ENCODE assay signal across 9 mouse cellular contexts in the genomic region with DNA sequence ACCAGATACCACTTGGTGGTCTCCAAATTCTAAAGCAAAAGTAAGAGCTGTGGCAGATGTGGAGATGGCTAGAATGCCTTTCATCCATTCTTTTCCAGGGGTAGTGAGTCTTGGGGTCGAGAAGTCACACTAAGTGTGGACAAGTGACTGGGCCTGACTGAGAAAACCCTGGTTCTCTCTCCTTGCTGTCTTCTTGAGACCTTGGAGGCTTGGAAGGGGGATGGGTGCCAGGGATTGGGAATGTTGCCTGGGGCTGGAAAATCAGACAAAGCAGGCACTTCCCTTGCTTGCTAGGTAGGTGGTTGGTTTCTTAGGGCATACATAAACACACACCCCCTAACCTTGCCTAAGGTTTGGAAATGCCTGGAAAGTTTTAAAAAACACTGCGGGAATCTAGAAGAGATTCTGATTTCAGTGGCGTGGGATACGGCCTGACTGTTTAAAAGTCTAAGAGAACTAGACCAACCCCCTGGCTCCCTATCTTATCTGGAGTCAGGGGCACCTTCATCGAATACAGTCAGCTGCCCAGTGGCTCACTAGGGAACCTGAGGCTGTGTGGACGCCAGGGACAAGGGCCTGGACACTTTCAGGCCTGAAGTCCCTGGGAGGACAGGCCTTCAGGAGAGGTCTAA. TPM values are rescaled to one million over a fixed set of nuclear protein-coding genes. Genes with fewer than 3 reads are reported as not detected.
DNase-seq lines count a peak whose midpoint lies in the region; ATAC-seq and TF ChIP-seq lines count a peak whose summit lies in the region.
"Had no signal": no experiment of that assay in that cellular context is flagged by ENCODE, and none has a peak within 500 bp of the region (broad histone marks: within the 10 kb centered on the region; RNA-seq: fewer than 3 reads in every experiment).

No protein-coding gene starts in this region.

- peaks cover 38% of the 10 kb centered on the region for H3K4me1 ChIP-seq in liver, adult 2 months (ENCODE audit: control insufficient read depth, insufficient read depth, low read length)
- 0 out of 2 replicates have a peak, but pooled peaks cover 2% of the 10 kb centered on the region for H3K4me1 ChIP-seq in embryonic fibroblast, embryonic 13.5 days (ENCODE audit: control insufficient read depth, insufficient read depth, low read length)
- no peaks in the 10 kb centered on the region; the same call in 1 of the 2 replicates for H3K4me1 ChIP-seq in midbrain, postnatal 0 days (ENCODE audit: insufficient read depth, low read length)

- H3K4me2 ChIP-seq in midbrain, postnatal 0 days (ENCODE audit: low read depth, low read length, poor library complexity, severe bottlenecking), result peak overlapping the region; percentile 43

- H3K36me3 ChIP-seq in liver, adult 2 months (ENCODE audit: control insufficient read depth, insufficient read depth, low read length), result no peaks in the 10 kb centered on the region; the same call in 1 of the 2 replicates
- H3K36me3 ChIP-seq in midbrain, postnatal 0 days (ENCODE audit: insufficient read depth, low read length), result 0 out of 2 replicates have a peak, but pooled peaks cover 4% of the 10 kb centered on the region

- 13% methylated on average over 6 of the region's 6 CpGs for WGBS in liver, adult 2 months
- WGBS in midbrain, postnatal 0 days, result 43% methylated on average over 6 of the region's 6 CpGs

- DNase-seq in liver, adult 2 months (ENCODE audit: extremely low read depth, low read depth, low spot score), result no peak
- no peak for DNase-seq in liver
- peak; percentile 49 for DNase-seq in kidney, adult 9 months
- no peak for DNase-seq in midbrain, postnatal 0 days (ENCODE audit: low spot score)
- no peak for DNase-seq in spleen, adult 18-20 months
- DNase-seq in Muller cell, postnatal 12 days (ENCODE audit: inconsistent ontology term), result no peak
- no peak for DNase-seq in adrenal gland, postnatal 4 days (ENCODE audit: low spot score in 2 of 2)

- no peaks in the 10 kb centered on the region for H3K9me3 ChIP-seq in midbrain, postnatal 0 days (ENCODE audit: low read length)

- no peak for TF ChIP-seq CTCF in liver, adult 2 months (IDR thresholded peaks at IDR 0.05; ENCODE audit: low read depth, low read length)
- TF ChIP-seq CTCF in embryonic fibroblast, embryonic 13.5 days (IDR thresholded peaks at IDR 0.05; ENCODE audit: borderline replicate concordance, insufficient read depth, low read length), result no peak
- TF ChIP-seq CTCF in midbrain, postnatal 0 days (IDR thresholded peaks at IDR 0.05), result no peak

- H3K79me2 ChIP-seq in liver, adult 2 months (ENCODE audit: control insufficient read depth, insufficient read depth, low read length), result peaks cover 6% of the 10 kb centered on the region; the same call in 1 of the 2 replicates

- H3K4me3 ChIP-seq in liver, adult 2 months (ENCODE audit: insufficient read depth, low read depth, low read length), result peak overlapping the region; percentile 24; the same call in 1 of the 2 replicates
- peak overlapping the region; percentile 6; the same call in 1 of the 2 replicates for H3K4me3 ChIP-seq in embryonic fibroblast, embryonic 13.5 days (ENCODE audit: insufficient read depth, low read length)
- H3K4me3 ChIP-seq in midbrain, postnatal 0 days (ENCODE audit: low read depth, low read length), result peak overlapping the region; percentile 30

- peak overlapping the region; percentile 96 for H3K27ac ChIP-seq in liver, adult 2 months (replicated peaks; ENCODE audit: insufficient read depth, low read depth, low read length)
- peak overlapping the region; percentile 71 for H3K27ac ChIP-seq in embryonic fibroblast, embryonic 13.5 days (ENCODE audit: insufficient read depth, low read length)
- H3K27ac ChIP-seq in midbrain, postnatal 0 days (ENCODE audit: low read depth, low read length), result peak overlapping the region; percentile 43; the same call in 1 of the 2 replicates

- H3K9ac ChIP-seq in liver, adult 2 months (ENCODE audit: low read depth, low read length), result peak overlapping the region; percentile 76
- H3K9ac ChIP-seq in midbrain, postnatal 0 days (replicated peaks; ENCODE audit: low read length, poor library complexity, severe bottlenecking), result 0 out of 2 replicates have a peak overlapping the region, but pooled peaks have one; percentile 36

- no peak for ATAC-seq in midbrain, postnatal 0 days (ENCODE audit: low FRiP score)

- H3K27me3 ChIP-seq in liver, adult 2 months (ENCODE audit: control insufficient read depth, insufficient read depth, low read length), result no peaks in the 10 kb centered on the region
- no peaks in the 10 kb centered on the region for H3K27me3 ChIP-seq in midbrain, postnatal 0 days (ENCODE audit: insufficient read depth, low read length)

- no peak for TF ChIP-seq POLR2A in liver, adult 2 months (IDR thresholded peaks at IDR 0.05; ENCODE audit: extremely low read depth, insufficient read depth, low read length)
- no peak for TF ChIP-seq POLR2A in embryonic fibroblast, embryonic 13.5 days (IDR thresholded peaks at IDR 0.05; ENCODE audit: low read depth, low read length)

RNA-seq across cellular contexts. Expression of a gene that starts 3.8 kb away (rescaled TPM):
- total RNA-seq in liver, adult 2 months (2014; rRNA removed), result 69.3 and 82.2 TPM in 2 replicates
- polyA plus RNA-seq in liver, adult 2 months (2012; rRNA removed), result 362 and 423 TPM in 2 replicates
- polyA plus RNA-seq in embryonic fibroblast, embryonic 13.5 days (2011; ENCODE audit: insufficient read length, low read depth, missing spikeins), result 78.6 and 103 TPM in 2 replicates
- 34.1 and 45.4 TPM in 2 replicates for total RNA-seq in midbrain, postnatal 0 days (2014; rRNA removed)
- 44.8 and 55.4 TPM in 2 replicates for polyA plus RNA-seq in midbrain, postnatal 0 days (2015; fragmentation: Nextera tagmentation; extraction: Ambion mirVana)
- total RNA-seq in adrenal gland, postnatal 4 days (2021), result 10 to 100 TPM; 70.9 to 74.0 TPM

RNA-seq across cellular contexts. Expression of a gene that starts 4.7 kb away (rescaled TPM):
- total RNA-seq in liver, adult 2 months (2014; rRNA removed), result 52.4 and 57.9 TPM in 2 replicates
- polyA plus RNA-seq in liver, adult 2 months (2012; rRNA removed), result 204 and 217 TPM in 2 replicates
- 25.1 and 25.5 TPM in 2 replicates for polyA plus RNA-seq in embryonic fibroblast, embryonic 13.5 days (2011; ENCODE audit: insufficient read length, low read depth, missing spikeins)
- total RNA-seq in midbrain, postnatal 0 days (2014; rRNA removed), result 53.7 and 68.1 TPM in 2 replicates
- polyA plus RNA-seq in midbrain, postnatal 0 days (2015; fragmentation: Nextera tagmentation; extraction: Ambion mirVana), result 54.0 and 60.0 TPM in 2 replicates
- 10 to 100 TPM; 49.6 to 52.6 TPM for total RNA-seq in adrenal gland, postnatal 4 days (2021)

RNA-seq across cellular contexts. Expression of a gene that starts 14.3 kb away (rescaled TPM):
- total RNA-seq in liver, adult 2 months (2014; rRNA removed), result 11.9 and 13.1 TPM in 2 replicates
- polyA plus RNA-seq in liver, adult 2 months (2012; rRNA removed), result 33.3 and 39.4 TPM in 2 replicates
- polyA plus RNA-seq in embryonic fibroblast, embryonic 13.5 days (2011; ENCODE audit: insufficient read length, low read depth, missing spikeins), result 12.6 and 13.4 TPM in 2 replicates
- total RNA-seq in midbrain, postnatal 0 days (2014; rRNA removed), result 191 and 237 TPM in 2 replicates
- 318 and 329 TPM in 2 replicates for polyA plus RNA-seq in midbrain, postnatal 0 days (2015; fragmentation: Nextera tagmentation; extraction: Ambion mirVana)
- 10 to 100 TPM; 36.2 to 40.5 TPM for total RNA-seq in adrenal gland, postnatal 4 days (2021)

RNA-seq across cellular contexts. Expression of a gene that starts 28.8 kb away (rescaled TPM):
- not detected in 2 replicates for total RNA-seq in liver, adult 2 months (2014; rRNA removed)
- polyA plus RNA-seq in liver, adult 2 months (2012; rRNA removed), result not detected in 2 replicates
- not detected in 2 replicates for polyA plus RNA-seq in embryonic fibroblast, embryonic 13.5 days (2011; ENCODE audit: insufficient read length, low read depth, missing spikeins)
- 0.27 and 0.33 TPM in 2 replicates for total RNA-seq in midbrain, postnatal 0 days (2014; rRNA removed)
- polyA plus RNA-seq in midbrain, postnatal 0 days (2015; fragmentation: Nextera tagmentation; extraction: Ambion mirVana), result 0.42 and 0.48 TPM in 2 replicates
- not detected for total RNA-seq in adrenal gland, postnatal 4 days (2021)
- total RNA-seq: adrenal gland, adult 18-20 months had no signal

RNA-seq across cellular contexts. Expression of a gene that starts 36.8 kb away (rescaled TPM):
- total RNA-seq in liver, adult 2 months (2014; rRNA removed), result 33.4 and 40.2 TPM in 2 replicates
- polyA plus RNA-seq in liver, adult 2 months (2012; rRNA removed), result 43.2 and 44.5 TPM in 2 replicates
- 81.6 and 98.1 TPM in 2 replicates for polyA plus RNA-seq in embryonic fibroblast, embryonic 13.5 days (2011; ENCODE audit: insufficient read length, low read depth, missing spikeins)
- 122 and 150 TPM in 2 replicates for total RNA-seq in midbrain, postnatal 0 days (2014; rRNA removed)
- 308 and 345 TPM in 2 replicates for polyA plus RNA-seq in midbrain, postnatal 0 days (2015; fragmentation: Nextera tagmentation; extraction: Ambion mirVana)
- total RNA-seq in adrenal gland, postnatal 4 days (2021), result 100 to 1,000 TPM in 1 of 2 experiments, 10 to 100 TPM in 1; 90.7 to 103 TPM

Comparison
In these comparisons a context has a peak if more than half of its experiments do, and no peak if none do; other contexts are left out.
1. H3K27ac ChIP-seq: peak in every context shown above with its lines; median percentile 96 in liver, adult 2 months; 71 in embryonic fibroblast, embryonic 13.5 days; 43 in midbrain, postnatal 0 days.